Mouse (Mus musculus): ENCODE data around the gene Cdkn1a. TPM values are rescaled to one million over a fixed set of nuclear protein-coding genes. Genes with fewer than 3 reads are reported as not detected.
A peak's percentile ranks its signal among the peaks of the same experiment; 100 is the strongest.
"Not testable (repeated sequence)": the region's sequence is repeated elsewhere in the genome, so short reads cannot be mapped to it uniquely, and the experiment has no call there.

Cdkn1a gene
- polyA plus RNA-seq, 1 experiment: 171 TPM

GRCm38 (mm10) chr17:29065971-29066370 lies 24.8 kb upstream of the Cdkn1a start:
- peaks cover 6% of the 10 kb centered on the region for H3K4me1 ChIP-seq (ENCODE audit: control insufficient read depth, insufficient read depth, low read length)
- H3K36me3 ChIP-seq (ENCODE audit: control insufficient read depth, insufficient read depth, low read length, poor library complexity, severe bottlenecking): no peaks in the 10 kb centered on the region
- H3K4me3 ChIP-seq (ENCODE audit: low read depth, low read length): no peak overlapping the region
- H3K9me3 ChIP-seq (replicated peaks; ENCODE audit: control insufficient read depth, insufficient read depth, low read length, poor library complexity, severe bottlenecking): no peaks in the 10 kb centered on the region
- no peaks in the 10 kb centered on the region for H3K27me3 ChIP-seq (ENCODE audit: control insufficient read depth, insufficient read depth, low read length, poor library complexity, severe bottlenecking)
- H3K27ac ChIP-seq (ENCODE audit: insufficient read depth, low read length): no peak overlapping the region
- no peak overlapping the region for H3K9ac ChIP-seq (ENCODE audit: low read depth, poor library complexity, severe bottlenecking)
- TF ChIP-seq CTCF (IDR thresholded peaks at IDR 0.05; ENCODE audit: low read depth, low read length) (no peak), POLR2A (IDR thresholded peaks at IDR 0.05; ENCODE audit: insufficient read depth, low read length) (no peak), EP300 (IDR thresholded peaks at IDR 0.05; ENCODE audit: insufficient read depth, low read depth, low read length) (no peak)

- not testable (repeated sequence) for H3K9ac ChIP-seq (ENCODE audit: low read depth, poor library complexity, severe bottlenecking); H3K9me3 ChIP-seq (replicated peaks; ENCODE audit: control insufficient read depth, insufficient read depth, low read length, poor library complexity, severe bottlenecking)
Measured at GRCm38 (mm10) chr17:29067416-29067815, 23.4 kb upstream of the Cdkn1a start.

GRCm38 (mm10) chr17:29067847-29068246 lies 22.9 kb upstream of the Cdkn1a start:
- H3K27me3 ChIP-seq (ENCODE audit: control insufficient read depth, insufficient read depth, low read length, poor library complexity, severe bottlenecking): no peaks in the 10 kb centered on the region
- no peak overlapping the region for H3K9ac ChIP-seq (ENCODE audit: low read depth, poor library complexity, severe bottlenecking)
- no peak overlapping the region for H3K4me3 ChIP-seq (ENCODE audit: low read depth, low read length)
- no peak for TF ChIP-seq CTCF (IDR thresholded peaks at IDR 0.05; ENCODE audit: low read depth, low read length)
- no peak for TF ChIP-seq EP300 (IDR thresholded peaks at IDR 0.05; ENCODE audit: insufficient read depth, low read depth, low read length)
- TF ChIP-seq POLR2A (IDR thresholded peaks at IDR 0.05; ENCODE audit: insufficient read depth, low read length): no peak
- H3K4me1 ChIP-seq (ENCODE audit: control insufficient read depth, insufficient read depth, low read length): peaks cover 9% of the 10 kb centered on the region
- no peaks in the 10 kb centered on the region for H3K9me3 ChIP-seq (replicated peaks; ENCODE audit: control insufficient read depth, insufficient read depth, low read length, poor library complexity, severe bottlenecking)
- H3K36me3 ChIP-seq (ENCODE audit: control insufficient read depth, insufficient read depth, low read length, poor library complexity, severe bottlenecking): no peaks in the 10 kb centered on the region
- H3K27ac ChIP-seq (ENCODE audit: insufficient read depth, low read length): no peak overlapping the region

More at GRCm38 (mm10) chr17:29067416-29067815, 23.4 kb upstream of the Cdkn1a start:
- not testable (repeated sequence) for H3K27me3 ChIP-seq (ENCODE audit: control insufficient read depth, insufficient read depth, low read length, poor library complexity, severe bottlenecking); H3K27ac ChIP-seq (ENCODE audit: insufficient read depth, low read length); H3K4me1 ChIP-seq (ENCODE audit: control insufficient read depth, insufficient read depth, low read length); H3K4me3 ChIP-seq (ENCODE audit: low read depth, low read length); H3K36me3 ChIP-seq (ENCODE audit: control insufficient read depth, insufficient read depth, low read length, poor library complexity, severe bottlenecking)

- Histone ChIP-seq H3K9me3 (replicated peaks; ENCODE audit: control insufficient read depth, insufficient read depth, low read length, poor library complexity, severe bottlenecking) (no peaks in the 10 kb centered on the region), H3K27me3 (ENCODE audit: control insufficient read depth, insufficient read depth, low read length, poor library complexity, severe bottlenecking) (no peaks in the 10 kb centered on the region), H3K36me3 (ENCODE audit: control insufficient read depth, insufficient read depth, low read length, poor library complexity, severe bottlenecking) (no peaks in the 10 kb centered on the region), H3K4me3 (ENCODE audit: low read depth, low read length) (no peak overlapping the region), H3K9ac (ENCODE audit: low read depth, poor library complexity, severe bottlenecking) (no peak overlapping the region), H3K27ac (ENCODE audit: insufficient read depth, low read length) (0 out of 2 replicates have a peak overlapping the region, but pooled peaks have one; percentile 3), H3K4me1 (ENCODE audit: control insufficient read depth, insufficient read depth, low read length) (peaks cover 14% of the 10 kb centered on the region)
- TF ChIP-seq CTCF (IDR thresholded peaks at IDR 0.05; ENCODE audit: low read depth, low read length) (no peak), POLR2A (IDR thresholded peaks at IDR 0.05; ENCODE audit: insufficient read depth, low read length) (no peak)
Measured at GRCm38 (mm10) chr17:29069063-29069462, 21.7 kb upstream of the Cdkn1a start.

GRCm38 (mm10) chr17:29071820-29072219 lies 19.0 kb upstream of the Cdkn1a start:
- no peak overlapping the region for H3K9ac ChIP-seq (ENCODE audit: low read depth, poor library complexity, severe bottlenecking)
- no peaks in the 10 kb centered on the region for H3K9me3 ChIP-seq (replicated peaks; ENCODE audit: control insufficient read depth, insufficient read depth, low read length, poor library complexity, severe bottlenecking)
- peaks cover 12% of the 10 kb centered on the region for H3K4me1 ChIP-seq (ENCODE audit: control insufficient read depth, insufficient read depth, low read length)
- TF ChIP-seq CTCF (IDR thresholded peaks at IDR 0.05; ENCODE audit: low read depth, low read length): no peak
- TF ChIP-seq EP300 (IDR thresholded peaks at IDR 0.05; ENCODE audit: insufficient read depth, low read depth, low read length): no peak
- no peak for TF ChIP-seq POLR2A (IDR thresholded peaks at IDR 0.05; ENCODE audit: insufficient read depth, low read length)
- no peaks in the 10 kb centered on the region for H3K27me3 ChIP-seq (ENCODE audit: control insufficient read depth, insufficient read depth, low read length, poor library complexity, severe bottlenecking)
- H3K36me3 ChIP-seq (ENCODE audit: control insufficient read depth, insufficient read depth, low read length, poor library complexity, severe bottlenecking): peaks cover 2% of the 10 kb centered on the region
- H3K27ac ChIP-seq (ENCODE audit: insufficient read depth, low read length): no peak overlapping the region
- no peak overlapping the region for H3K4me3 ChIP-seq (ENCODE audit: low read depth, low read length)

- Histone ChIP-seq H3K9me3 (replicated peaks; ENCODE audit: control insufficient read depth, insufficient read depth, low read length, poor library complexity, severe bottlenecking) (no peaks in the 10 kb centered on the region), H3K36me3 (ENCODE audit: control insufficient read depth, insufficient read depth, low read length, poor library complexity, severe bottlenecking) (peaks cover 2% of the 10 kb centered on the region), H3K9ac (ENCODE audit: low read depth, poor library complexity, severe bottlenecking) (no peak overlapping the region), H3K4me1 (ENCODE audit: control insufficient read depth, insufficient read depth, low read length) (peaks cover 12% of the 10 kb centered on the region), H3K27me3 (ENCODE audit: control insufficient read depth, insufficient read depth, low read length, poor library complexity, severe bottlenecking) (no peaks in the 10 kb centered on the region), H3K4me3 (ENCODE audit: low read depth, low read length) (no peak overlapping the region), H3K27ac (ENCODE audit: insufficient read depth, low read length) (peak overlapping the region; percentile 86)
- no peak for TF ChIP-seq CTCF (IDR thresholded peaks at IDR 0.05; ENCODE audit: low read depth, low read length)
- TF ChIP-seq EP300 (IDR thresholded peaks at IDR 0.05; ENCODE audit: insufficient read depth, low read depth, low read length): peak; percentile 61; the same call in 1 of the 2 replicates
- TF ChIP-seq POLR2A (IDR thresholded peaks at IDR 0.05; ENCODE audit: insufficient read depth, low read length): no peak
Measured at GRCm38 (mm10) chr17:29072701-29073307, 18.0 kb upstream of the Cdkn1a start.
